Comparison of ENCODE assay signal across 10 mouse cellular contexts in genomic region chr4:142302724-142303120, GRCm38 (mm10).
A peak's percentile ranks its signal among the peaks of the same experiment; 100 is the strongest.
DNase-seq lines count a peak whose midpoint lies in the region; ATAC-seq lines count a peak whose summit lies in the region.
"Had no signal": no experiment of that assay in that cellular context is flagged by ENCODE, and none has a peak within 500 bp of the region (broad histone marks: within the 10 kb centered on the region; RNA-seq: fewer than 3 reads in every experiment).

No protein-coding gene starts in this region.

- no peak overlapping the region for H3K4me3 ChIP-seq in heart, embryonic 14.5 days (ENCODE audit: control insufficient read depth in 1 of 2, insufficient read depth in 1 of 2, low read depth in 1 of 2, low read length in 2 of 2)
- H3K4me3 ChIP-seq in midbrain, embryonic 12.5 days = no peak overlapping the region
- H3K4me3 ChIP-seq: erythroblast, embryonic 14.5 days; limb, embryonic 13.5 days had no signal

- peak overlapping the region; percentile 89 to 93 for H3K27ac ChIP-seq in heart, embryonic 14.5 days (replicated peaks in 1 of 2; ENCODE audit: control insufficient read depth in 1 of 2, insufficient read depth in 1 of 2, low read depth in 2 of 2, low read length in 2 of 2)
- H3K27ac ChIP-seq in midbrain, embryonic 12.5 days (replicated peaks) = 0 out of 2 replicates have a peak overlapping the region, but pooled peaks have one; percentile 54

- H3K9me3 ChIP-seq in heart, embryonic 14.5 days (ENCODE audit: control insufficient read depth, low read length) = no peaks in the 10 kb centered on the region
- no peaks in the 10 kb centered on the region for H3K9me3 ChIP-seq in midbrain, embryonic 12.5 days
- H3K9me3 ChIP-seq: limb, embryonic 13.5 days had no signal

- H3K36me3 ChIP-seq in heart, embryonic 14.5 days (ENCODE audit: control insufficient read depth, insufficient read depth, low read length) = no peaks in the 10 kb centered on the region
- H3K36me3 ChIP-seq in midbrain, embryonic 12.5 days = no peaks in the 10 kb centered on the region
- H3K36me3 ChIP-seq: limb, embryonic 13.5 days had no signal

- ATAC-seq in heart, embryonic 14.5 days (ENCODE audit: insufficient number of reproducible peaks, insufficient read depth, low FRiP score, low read depth) = no peak
- ATAC-seq in midbrain, embryonic 12.5 days (ENCODE audit: low FRiP score, low read depth) = no peak

- no peak for DNase-seq in heart, adult 11 months
- DNase-seq in cerebellum, adult 8-10 months = peak; percentile 27
- peak; percentile 45 to 49 for DNase-seq in cerebellum, postnatal 10 days
- no peak for DNase-seq in ovary, postnatal 36 days (ENCODE audit: low spot score)
- DNase-seq in frontal cortex, postnatal 36 days (ENCODE audit: low spot score in 2 of 2) = no peak
- DNase-seq: lung, adult 18-20 months had no signal

- H3K27me3 ChIP-seq in heart, embryonic 14.5 days (ENCODE audit: control insufficient read depth, insufficient read depth, low read length) = no peaks in the 10 kb centered on the region
- H3K27me3 ChIP-seq in midbrain, embryonic 12.5 days = no peaks in the 10 kb centered on the region
- H3K27me3 ChIP-seq: limb, embryonic 13.5 days had no signal

- H3K4me2 ChIP-seq in heart, embryonic 14.5 days (ENCODE audit: low read length) = peak overlapping the region; percentile 55
- H3K4me2 ChIP-seq in midbrain, embryonic 12.5 days (replicated peaks) = no peak overlapping the region
- H3K4me2 ChIP-seq: limb, embryonic 13.5 days had no signal

- WGBS in heart, embryonic 14.5 days = 41% methylated on average over 2 of the region's 2 CpGs
- WGBS in midbrain, embryonic 12.5 days = 48% methylated on average over 2 of the region's 2 CpGs

- 0 out of 2 replicates have a peak overlapping the region, but pooled peaks have one; percentile 48 for H3K9ac ChIP-seq in heart, embryonic 14.5 days (ENCODE audit: low read length)
- no peak overlapping the region for H3K9ac ChIP-seq in midbrain, embryonic 12.5 days (replicated peaks)
- H3K9ac ChIP-seq: limb, embryonic 13.5 days had no signal

- peaks cover 23 to 31% of the 10 kb centered on the region in 2 experiments for H3K4me1 ChIP-seq in heart, embryonic 14.5 days (ENCODE audit: control insufficient read depth in 2 of 2, insufficient read depth in 2 of 2, low read length in 2 of 2)
- peaks cover 38% of the 10 kb centered on the region for H3K4me1 ChIP-seq in midbrain, embryonic 12.5 days

Comparison
In these comparisons a context has a peak if more than half of its experiments do, and no peak if none do; other contexts are left out.
1. DNase-seq: peak in cerebellum, adult 8-10 months (single experiment) and cerebellum, postnatal 10 days (2 of 2); none in heart, adult 11 months (single experiment), ovary, postnatal 36 days (single experiment) and frontal cortex, postnatal 36 days (0 of 2).